Mouse (Mus musculus) ovary, postnatal 14 days (tissue): ENCODE data around the gene Amotl2.
"Not testable (repeated sequence)": the region's sequence is repeated elsewhere in the genome, so short reads cannot be mapped to it uniquely, and the experiment has no call there.

Experiments used
- DNase-seq: peaks from one replicate; pipeline ENCODE4 v3.0.0; 2022; ENCODE audit warnings: low spot score

Amotl2 gene

GRCm38 (mm10) chr9:102734739-102735075 is 18.2 kb downstream of the Amotl2 start:
- DNase-seq: no peak

GRCm38 (mm10) chr9:102735231-102735630 is 18.8 kb downstream of the Amotl2 start:
- DNase-seq: no peak

GRCm38 (mm10) chr9:102735996-102736395 is 19.5 kb downstream of the Amotl2 start:
- no peak for DNase-seq

GRCm38 (mm10) chr9:102737405-102737804 is 20.9 kb downstream of the Amotl2 start:
- no peak for DNase-seq

GRCm38 (mm10) chr9:102746753-102747152 is 30.3 kb downstream of the Amotl2 start:
- DNase-seq: no peak

GRCm38 (mm10) chr9:102747902-102748301 is 31.4 kb downstream of the Amotl2 start:
- no peak for DNase-seq

GRCm38 (mm10) chr9:102749216-102749615 is 32.7 kb downstream of the Amotl2 start:
- no peak for DNase-seq

GRCm38 (mm10) chr9:102751632-102752303 is 35.3 kb downstream of the Amotl2 start:
- DNase-seq: no peak

GRCm38 (mm10) chr9:102753299-102753698 is 36.8 kb downstream of the Amotl2 start:
- no peak for DNase-seq

- no peak for DNase-seq
Observed at GRCm38 (mm10) chr9:102755161-102755560, 38.7 kb downstream of the Amotl2 start.

- no peak for DNase-seq
Observed at GRCm38 (mm10) chr9:102755591-102756270, 39.3 kb downstream of the Amotl2 start.

- DNase-seq: no peak
Observed at GRCm38 (mm10) chr9:102756352-102756751, 39.9 kb downstream of the Amotl2 start.

- no peak for DNase-seq
Observed at GRCm38 (mm10) chr9:102758851-102759250, 42.4 kb downstream of the Amotl2 start.

- DNase-seq: no peak
Observed at GRCm38 (mm10) chr9:102759581-102760001, 43.1 kb downstream of the Amotl2 start.

- no peak for DNase-seq
Observed at GRCm38 (mm10) chr9:102761599-102761998, 45.1 kb downstream of the Amotl2 start.

- DNase-seq: no peak
Observed at GRCm38 (mm10) chr9:102762836-102763235, 46.4 kb downstream of the Amotl2 start.

GRCm38 (mm10) chr9:102763520-102763919 is 47.0 kb downstream of the Amotl2 start:
- no peak for DNase-seq

- not testable (repeated sequence) for DNase-seq
Observed at GRCm38 (mm10) chr9:102764540-102764939, 48.1 kb downstream of the Amotl2 start.

- no peak for DNase-seq
Observed at GRCm38 (mm10) chr9:102766741-102767140, 50.3 kb downstream of the Amotl2 start.

- DNase-seq: no peak
Observed at GRCm38 (mm10) chr9:102769257-102769656, 52.8 kb downstream of the Amotl2 start.

- no peak for DNase-seq
Observed at GRCm38 (mm10) chr9:102770190-102770589, 53.7 kb downstream of the Amotl2 start.

GRCm38 (mm10) chr9:102771308-102771895 is 54.9 kb downstream of the Amotl2 start:
- no peak for DNase-seq
